Mouse (Mus musculus) bone marrow macrophage, adult 2 months (primary cell): ENCODE results near the gene Cacna1i.

Source experiments
- CTCF ChIP-seq: IDR thresholded peaks from 2 replicates; pipeline ENCODE4 v1.5.1; 2012; ENCODE audit warnings: low read depth, mild to moderate bottlenecking, low read length, moderate library complexity
- POLR2A ChIP-seq: IDR thresholded peaks from 2 replicates; pipeline ENCODE4 v1.6.1; 2012; ENCODE audit warnings: mild to moderate bottlenecking, low read depth, low read length, borderline replicate concordance

DNA sequence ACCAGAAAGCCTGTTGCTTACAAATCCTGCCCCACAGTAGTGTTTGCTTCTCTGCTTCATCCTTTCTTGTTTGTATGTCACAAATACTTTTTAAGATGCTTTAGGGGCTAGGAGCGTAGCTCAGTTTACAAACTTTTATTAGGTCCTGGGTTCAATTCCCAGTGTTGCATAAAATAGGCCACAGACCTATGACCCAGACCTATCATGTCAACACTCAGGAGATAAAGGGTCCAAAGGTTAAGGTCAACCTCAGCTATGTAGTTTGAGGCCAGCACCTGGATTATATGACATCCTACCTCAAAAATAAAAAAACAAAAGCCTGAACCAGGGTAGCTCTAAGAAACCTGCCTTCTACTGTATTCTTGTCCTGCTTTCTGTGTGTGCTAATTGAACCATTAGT is 38.4 kb upstream of the Cacna1i start:
- TF ChIP-seq CTCF (no peak), POLR2A (no peak)
